ENCODE assay signal across 9 mouse cellular contexts in the genomic region with DNA sequence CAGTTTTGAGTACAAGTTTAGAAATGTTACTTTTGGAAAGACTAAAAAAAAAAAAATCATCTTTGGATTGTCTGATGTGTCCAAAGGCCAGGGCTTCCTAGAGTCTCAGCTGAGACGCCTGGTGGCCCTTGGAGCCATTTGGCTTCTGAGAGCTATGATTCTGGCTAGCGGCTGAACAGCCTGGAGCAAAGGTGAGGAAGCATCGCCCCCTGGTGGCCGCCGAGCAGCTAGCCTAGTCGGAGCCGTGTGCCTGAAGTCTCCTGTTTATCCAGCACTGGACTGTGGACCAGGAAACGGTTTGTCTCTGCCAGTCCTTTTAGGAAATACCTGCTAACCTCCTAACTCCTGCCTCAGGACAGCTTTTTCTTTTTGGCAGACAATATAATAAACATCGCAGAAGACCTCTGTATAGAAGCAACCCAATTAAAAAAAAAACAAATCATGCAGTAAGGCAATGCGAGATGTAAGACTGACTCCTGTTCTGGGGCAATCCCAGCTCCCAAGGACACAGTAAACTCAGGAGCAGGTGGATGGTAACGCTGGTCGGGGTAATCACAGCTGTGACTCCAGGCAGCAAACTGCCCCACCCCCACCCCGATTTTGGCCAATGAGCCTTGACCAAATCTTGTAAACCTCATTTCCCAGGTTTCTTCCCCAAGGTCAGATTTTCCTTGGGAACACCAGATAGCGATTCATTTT. TPM values are rescaled to one million over a fixed set of nuclear protein-coding genes. Genes with fewer than 3 reads are reported as not detected.
DNase-seq lines count a peak whose midpoint lies in the region; ATAC-seq and TF ChIP-seq lines count a peak whose summit lies in the region.
"Had no signal": no experiment of that assay in that cellular context is flagged by ENCODE, and none has a peak within 500 bp of the region (broad histone marks: within the 10 kb centered on the region; RNA-seq: fewer than 3 reads in every experiment).

No protein-coding gene starts in this region.

- no peaks in the 10 kb centered on the region for H3K4me1 ChIP-seq in G1E (ENCODE audit: insufficient read depth, low read depth, low read length)
- H3K4me1 ChIP-seq in forebrain, embryonic 16.5 days (replicated peaks; ENCODE audit: control insufficient read depth, insufficient read depth, low read length), result no peaks in the 10 kb centered on the region
- H3K4me1 ChIP-seq in hindbrain, embryonic 12.5 days, result no peaks in the 10 kb centered on the region
- no peaks in the 10 kb centered on the region for H3K4me1 ChIP-seq in lung, postnatal 0 days (ENCODE audit: insufficient read depth, low read depth, low read length)

- TF ChIP-seq EP300 in lung, postnatal 0 days (IDR thresholded peaks at IDR 0.05), result no peak

- peak; percentile 92 for ATAC-seq in G1E (ENCODE audit: extremely low read depth, insufficient number of reproducible peaks, low FRiP score, poor library complexity, severe bottlenecking)
- peak; percentile 95 for ATAC-seq in forebrain, embryonic 16.5 days
- peak; percentile 80 for ATAC-seq in hindbrain, embryonic 12.5 days (ENCODE audit: low FRiP score)
- peak; percentile 75 for ATAC-seq in lung, postnatal 0 days

- H3K9me3 ChIP-seq in G1E (replicated peaks), result no peaks in the 10 kb centered on the region
- H3K9me3 ChIP-seq in forebrain, embryonic 16.5 days (ENCODE audit: control insufficient read depth, low read length), result no peaks in the 10 kb centered on the region
- H3K9me3 ChIP-seq in hindbrain, embryonic 12.5 days (replicated peaks), result no peaks in the 10 kb centered on the region
- no peaks in the 10 kb centered on the region for H3K9me3 ChIP-seq in lung, postnatal 0 days (ENCODE audit: low read length)

- peak; percentile 26 for DNase-seq in G1E (ENCODE audit: low spot score)
- peak; percentile 93 to 96 for DNase-seq in cerebellum, adult 18-20 months
- peak; percentile 95 to 96 for DNase-seq in layer of hippocampus, postnatal 10 days (ENCODE audit: low spot score in 2 of 2)
- peak; percentile 87 for DNase-seq in lung, postnatal 0 days (ENCODE audit: low spot score)
- peak; percentile 54 for DNase-seq in ovary, postnatal 10 days (ENCODE audit: low spot score)
- DNase-seq in thymus, postnatal 0 days (ENCODE audit: low spot score), result peak; percentile 52

- TF ChIP-seq CTCF in G1E (IDR thresholded peaks at IDR 0.05; ENCODE audit: low read depth, low read length), result peak; percentile 77
- TF ChIP-seq CTCF in lung, postnatal 0 days (IDR thresholded peaks at IDR 0.05), result peak; percentile 91

- H3K4me3 ChIP-seq in G1E (ENCODE audit: low read depth, low read length), result no peak overlapping the region
- H3K4me3 ChIP-seq in forebrain, embryonic 16.5 days (replicated peaks; ENCODE audit: low read length), result no peak overlapping the region
- H3K4me3 ChIP-seq in hindbrain, embryonic 12.5 days, result no peak overlapping the region
- H3K4me3 ChIP-seq in lung, postnatal 0 days (ENCODE audit: low read depth, low read length), result no peak overlapping the region

- 25% methylated on average over 14 of the region's 14 CpGs for WGBS in forebrain, embryonic 16.5 days
- WGBS in hindbrain, embryonic 12.5 days, result 22% methylated on average over 14 of the region's 14 CpGs
- 20% methylated on average over 14 of the region's 14 CpGs for WGBS in lung, postnatal 0 days

- H3K27ac ChIP-seq in forebrain, embryonic 16.5 days (ENCODE audit: low read length), result no peak overlapping the region
- H3K27ac ChIP-seq in hindbrain, embryonic 12.5 days, result no peak overlapping the region
- no peak overlapping the region for H3K27ac ChIP-seq in lung, postnatal 0 days (ENCODE audit: low read length)
- H3K27ac ChIP-seq: macrophage had no signal

- H3K9ac ChIP-seq in forebrain, embryonic 16.5 days (replicated peaks; ENCODE audit: low read depth, low read length), result no peak overlapping the region
- H3K9ac ChIP-seq in hindbrain, embryonic 12.5 days, result no peak overlapping the region
- H3K9ac ChIP-seq in lung, postnatal 0 days (replicated peaks; ENCODE audit: low read depth), result no peak overlapping the region

- no peak overlapping the region for H3K4me2 ChIP-seq in forebrain, embryonic 16.5 days (ENCODE audit: low read length)
- no peak overlapping the region for H3K4me2 ChIP-seq in hindbrain, embryonic 12.5 days (replicated peaks)
- no peak overlapping the region for H3K4me2 ChIP-seq in lung, postnatal 0 days (replicated peaks; ENCODE audit: low read depth, low read length)

- peaks cover 4% of the 10 kb centered on the region for H3K27me3 ChIP-seq in G1E (ENCODE audit: insufficient read depth, low read length)
- no peaks in the 10 kb centered on the region for H3K27me3 ChIP-seq in forebrain, embryonic 16.5 days (replicated peaks; ENCODE audit: control insufficient read depth, insufficient read depth, low read length)
- no peaks in the 10 kb centered on the region for H3K27me3 ChIP-seq in hindbrain, embryonic 12.5 days
- no peaks in the 10 kb centered on the region for H3K27me3 ChIP-seq in lung, postnatal 0 days (replicated peaks; ENCODE audit: insufficient read depth, low read length)

- no peaks in the 10 kb centered on the region for H3K36me3 ChIP-seq in G1E (replicated peaks)
- H3K36me3 ChIP-seq in forebrain, embryonic 16.5 days (ENCODE audit: control insufficient read depth, insufficient read depth), result no peaks in the 10 kb centered on the region
- no peaks in the 10 kb centered on the region for H3K36me3 ChIP-seq in hindbrain, embryonic 12.5 days
- no peaks in the 10 kb centered on the region for H3K36me3 ChIP-seq in lung, postnatal 0 days (ENCODE audit: insufficient read depth, low read length)

RNA-seq across cellular contexts. Expression of a gene that starts 18.6 kb away (rescaled TPM):
- 27.8 and 31.4 TPM in 2 replicates for total RNA-seq in G1E (2014; fragmentation: Nextera tagmentation)
- 41.3 and 49.4 TPM in 2 replicates for total RNA-seq in G1E (2017)
- 15.4 and 18.3 TPM in 2 replicates for polyA plus RNA-seq in G1E (2012)
- polyA plus RNA-seq in forebrain, embryonic 16.5 days (2015; fragmentation: Nextera tagmentation; extraction: Ambion mirVana), result 106 and 112 TPM in 2 replicates
- 58.4 and 61.3 TPM in 2 replicates for polyA plus RNA-seq in hindbrain, embryonic 12.5 days (2016; fragmentation: Nextera tagmentation; extraction: Ambion mirVana)
- 10 to 100 TPM; 36.6 to 38.9 TPM for total RNA-seq in layer of hippocampus, postnatal 10 days (2021)
- 26.5 and 28.1 TPM in 2 replicates for polyA plus RNA-seq in lung, postnatal 0 days (2015; fragmentation: Nextera tagmentation; extraction: Ambion mirVana)
- 53.7 and 54.1 TPM in 2 replicates for polyA plus RNA-seq in thymus, postnatal 0 days (2015; fragmentation: Nextera tagmentation; extraction: Ambion mirVana)

RNA-seq across cellular contexts. Expression of a gene that starts 49.4 kb away (rescaled TPM):
- total RNA-seq in G1E (2014; fragmentation: Nextera tagmentation) (not detected in 2 replicates), G1E (2017) (0.12 and 0.22 TPM in 2 replicates)
- polyA plus RNA-seq in G1E (2012), result not detected in 2 replicates
- 45.3 and 48.1 TPM in 2 replicates for polyA plus RNA-seq in forebrain, embryonic 16.5 days (2015; fragmentation: Nextera tagmentation; extraction: Ambion mirVana)
- polyA plus RNA-seq in hindbrain, embryonic 12.5 days (2016; fragmentation: Nextera tagmentation; extraction: Ambion mirVana), result 45.3 and 50.3 TPM in 2 replicates
- total RNA-seq in layer of hippocampus, postnatal 10 days (2021), result 10 to 100 TPM; 41.0 to 41.6 TPM
- 3.5 and 4.0 TPM in 2 replicates for polyA plus RNA-seq in lung, postnatal 0 days (2015; fragmentation: Nextera tagmentation; extraction: Ambion mirVana)
- 3.1 and 3.4 TPM in 2 replicates for polyA plus RNA-seq in thymus, postnatal 0 days (2015; fragmentation: Nextera tagmentation; extraction: Ambion mirVana)

Comparison
In these comparisons a context has a peak if more than half of its experiments do, and no peak if none do; other contexts are left out.
1. DNase-seq: peak in every context shown above with its lines; median percentile 96 in layer of hippocampus, postnatal 10 days; 94 in cerebellum, adult 18-20 months; 87 in lung, postnatal 0 days; 54 in ovary, postnatal 10 days; 52 in thymus, postnatal 0 days; 26 in G1E.